ENCODE assay signal across 8 mouse cellular contexts in the genomic region with DNA sequence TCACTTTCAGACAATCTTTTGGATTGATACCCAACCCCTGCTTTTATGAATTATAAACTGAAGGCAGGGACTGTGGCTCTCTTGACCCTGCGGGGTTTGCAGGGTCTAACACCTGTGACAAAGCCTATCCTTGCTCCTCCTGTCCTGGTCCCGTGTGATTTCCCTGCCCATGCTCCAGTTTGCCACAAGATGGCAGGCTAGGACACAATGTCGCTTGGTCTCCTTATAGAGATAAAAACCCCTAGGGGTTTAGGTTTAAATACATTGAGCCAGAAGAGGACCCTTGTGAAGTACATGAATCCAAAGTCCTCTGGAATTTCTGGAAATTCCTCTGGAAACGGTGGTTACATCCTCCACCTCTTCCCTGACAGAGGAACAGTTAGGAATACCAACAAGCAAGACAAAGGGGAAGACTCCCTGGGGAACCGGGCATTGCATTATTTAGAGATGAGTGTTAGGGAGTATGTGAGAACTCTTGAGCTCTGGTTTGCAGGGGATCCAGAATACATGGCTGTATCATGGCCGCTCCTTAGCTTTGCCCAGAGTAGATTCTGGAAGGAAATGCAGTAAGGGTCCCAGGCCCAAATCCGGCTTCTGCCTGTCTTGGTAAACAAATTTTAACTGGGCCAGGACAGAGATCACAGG. TPM values are rescaled to one million over a fixed set of nuclear protein-coding genes. Genes with fewer than 3 reads are reported as not detected.
DNase-seq lines count a peak whose midpoint lies in the region; ATAC-seq and TF ChIP-seq lines count a peak whose summit lies in the region.

No protein-coding gene starts in this region.

- no peak for TF ChIP-seq POLR2A in cortical plate, adult 2 months (IDR thresholded peaks at IDR 0.05; ENCODE audit: extremely low read depth, insufficient read depth, low read length)

- no peak overlapping the region for H3K9ac ChIP-seq in midbrain, embryonic 13.5 days (replicated peaks)

- peak; percentile 50; the same call in 1 of the 2 replicates for ATAC-seq in cerebellum, adult (ENCODE audit: insufficient number of reproducible peaks, low FRiP score, low TSS enrichment)
- peak; percentile 65 for ATAC-seq in midbrain, embryonic 13.5 days

- H3K27me3 ChIP-seq in hindbrain, embryonic 10.5 days (ENCODE audit: insufficient read depth, poor library complexity, severe bottlenecking), result no peaks in the 10 kb centered on the region
- H3K27me3 ChIP-seq in midbrain, embryonic 13.5 days, result no peaks in the 10 kb centered on the region

- no peak overlapping the region for H3K27ac ChIP-seq in cortical plate, adult 2 months (ENCODE audit: insufficient read depth, low read length)
- H3K27ac ChIP-seq in hindbrain, embryonic 10.5 days, result no peak overlapping the region
- peak overlapping the region; percentile 39; the same call in 1 of the 2 replicates for H3K27ac ChIP-seq in midbrain, embryonic 13.5 days

- no peaks in the 10 kb centered on the region for H3K36me3 ChIP-seq in hindbrain, embryonic 10.5 days
- no peaks in the 10 kb centered on the region for H3K36me3 ChIP-seq in midbrain, embryonic 13.5 days

- no peaks in the 10 kb centered on the region for H3K9me3 ChIP-seq in hindbrain, embryonic 10.5 days
- H3K9me3 ChIP-seq in midbrain, embryonic 13.5 days, result no peaks in the 10 kb centered on the region

- peak; percentile 91 for TF ChIP-seq CTCF in cortical plate, adult 2 months (IDR thresholded peaks at IDR 0.05; ENCODE audit: extremely low read depth, insufficient read depth, low read length)

- H3K4me2 ChIP-seq in midbrain, embryonic 13.5 days (replicated peaks), result no peak overlapping the region

- H3K4me1 ChIP-seq in cortical plate, adult 2 months (ENCODE audit: control insufficient read depth, insufficient read depth, low read length), result peaks cover 4% of the 10 kb centered on the region
- H3K4me1 ChIP-seq in hindbrain, embryonic 10.5 days (replicated peaks), result peaks cover 10% of the 10 kb centered on the region; the same call in 1 of the 2 replicates
- peaks cover 10% of the 10 kb centered on the region for H3K4me1 ChIP-seq in midbrain, embryonic 13.5 days (replicated peaks)

- DNase-seq in cerebellum, adult 11-12 months, result no peak
- peak; percentile 72 for DNase-seq in MN1 (ENCODE audit: low spot score)
- DNase-seq in hindbrain, embryonic 10.5 days (ENCODE audit: low spot score), result peak; percentile 62
- DNase-seq in layer of hippocampus, postnatal 36 days, result peak; percentile 62 to 67
- DNase-seq in thymus, postnatal 14 days, result peak; percentile 14

- no peak overlapping the region for H3K4me3 ChIP-seq in cortical plate, adult 2 months (ENCODE audit: insufficient read depth, low read length)
- no peak overlapping the region for H3K4me3 ChIP-seq in hindbrain, embryonic 10.5 days
- no peak overlapping the region for H3K4me3 ChIP-seq in midbrain, embryonic 13.5 days (replicated peaks)

- 52% methylated on average over 7 of the region's 7 CpGs for WGBS in hindbrain, embryonic 10.5 days
- WGBS in midbrain, embryonic 13.5 days, result 34% methylated on average over 7 of the region's 7 CpGs

RNA-seq across cellular contexts. Expression of a gene that starts 28.6 kb away (rescaled TPM):
- 0.83 and 0.90 TPM in 2 replicates for polyA plus RNA-seq in cortical plate, adult 2 months (2012; rRNA removed)
- polyA plus RNA-seq in hindbrain, embryonic 10.5 days (2016; fragmentation: Nextera tagmentation; extraction: Ambion mirVana), result 0.93 and 1.7 TPM in 2 replicates
- total RNA-seq in layer of hippocampus, postnatal 36 days (2021), result 1 to 10 TPM; 1.6 to 2.6 TPM
- polyA plus RNA-seq in midbrain, embryonic 13.5 days (2015; fragmentation: Nextera tagmentation; extraction: Ambion mirVana), result 2.2 and 2.8 TPM in 2 replicates
